Mouse (Mus musculus): ENCODE measurements around the gene Sall2.

DNA sequence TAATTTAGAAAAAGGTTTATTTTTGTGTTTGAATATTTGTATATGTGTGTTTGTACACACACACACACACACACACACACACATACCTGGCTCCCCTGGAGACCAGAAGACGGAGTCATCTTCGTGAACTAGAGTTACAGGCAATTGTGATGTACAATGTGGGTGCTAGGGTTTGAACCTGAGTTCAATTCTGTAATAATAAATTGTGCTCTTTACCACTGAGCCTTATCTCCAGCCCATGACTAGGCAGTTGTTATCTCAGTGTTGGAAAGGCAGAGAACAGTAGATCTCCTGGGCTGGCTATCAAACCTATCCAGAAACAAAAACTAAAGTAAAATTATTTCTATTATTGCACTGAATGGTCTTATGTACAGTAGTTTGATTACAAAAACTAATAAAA, 22.5 kb downstream of the Sall2 start:
- TF ChIP-seq CTCF (IDR thresholded peaks at IDR 0.05; ENCODE audit: extremely low read depth, insufficient read depth, insufficient read length, insufficient replicate concordance) (no peak), POLR2A (IDR thresholded peaks at IDR 0.05; ENCODE audit: low read depth, low read length) (no peak)
